Mouse (Mus musculus) forebrain, embryonic 11.5 days (tissue): ENCODE measurements around the gene Pla2g2c. TPM values are rescaled to one million over a fixed set of nuclear protein-coding genes. Genes with fewer than 3 reads are reported as not detected.

Experiments
- ATAC-seq: fragments of 200-750 bp; cut with Nextera tagmentation; replicated peaks from 2 replicates; pipeline ENCODE4 v1.8.0; 2017; ENCODE audit warnings: moderate TSS enrichment; ENCODE audit not compliant: low FRiP score
- DNase-seq: peaks from one replicate; pipeline ENCODE4 v3.0.0-alpha.2; 2017; ENCODE audit warnings: low spot score
- H3K27ac ChIP-seq: fragments of 300-500 bp; sonication (generic); 2 replicates; pipeline ENCODE4 v1.5.1; 2014; ENCODE audit warnings: low read depth, low read length
- H3K27me3 ChIP-seq: fragments of 300-500 bp; sonication (generic); 2 replicates; pipeline ENCODE4 v1.6.1; 2014; ENCODE audit warnings: mild to moderate bottlenecking, low read length, mixed read lengths; ENCODE audit not compliant: control insufficient read depth, insufficient read depth
- H3K36me3 ChIP-seq: fragments of 300-500 bp; sonication (generic); 2 replicates; pipeline ENCODE4 v1.6.1; 2014; ENCODE audit warnings: mild to moderate bottlenecking, low read length, moderate library complexity, mixed read lengths; ENCODE audit not compliant: control insufficient read depth, insufficient read depth
- H3K4me1 ChIP-seq: fragments of 300-500 bp; sonication (generic); replicated peaks from 2 replicates; pipeline ENCODE4 v1.6.1; 2014; ENCODE audit warnings: low read length, mixed read lengths; ENCODE audit not compliant: control insufficient read depth, insufficient read depth
- H3K4me2 ChIP-seq: fragments of 300-500 bp; sonication (generic); 2 replicates; pipeline ENCODE4 v1.6.1; 2014; ENCODE audit warnings: low read depth, mild to moderate bottlenecking, low read length, moderate library complexity, mixed read lengths; ENCODE audit not compliant: severe bottlenecking
- H3K4me3 ChIP-seq: fragments of 300-500 bp; sonication (generic); 2 replicates; pipeline ENCODE4 v1.5.1; 2014; ENCODE audit warnings: low read depth, low read length
- H3K9ac ChIP-seq: fragments of 300-500 bp; sonication (generic); 2 replicates; pipeline ENCODE4 v1.6.1; 2014; ENCODE audit warnings: low read length
- H3K9me3 ChIP-seq: fragments of 300-500 bp; sonication (generic); 2 replicates; pipeline ENCODE4 v1.6.1; 2016; ENCODE audit warnings: low read length, mixed read lengths; ENCODE audit not compliant: control insufficient read depth
- WGBS: fragments of 180-500 bp; shearing (Covaris S2); extraction: QIAGEN DNeasy Blood & Tissue Kit; methylation state at CpG from one replicate; pipeline ENCODE4 v1.1.7; 2014; 5-methylcytosine and 5-hydroxymethylcytosine counted together
- polyA plus RNA-seq: library from polyadenylated mRNA; unstranded; fragments of >200 nt; fragmentation: Nextera tagmentation; extraction: Ambion mirVana; gene quantifications from 2 replicates; pipeline ENCODE4 v1.2.1, GENCODE M21; 2014

Pla2g2c gene
- polyA plus RNA-seq, 1 experiment from 2014 or later, result 0.37 TPM

- Histone ChIP-seq H3K4me1 (no peaks in the 10 kb centered on the region), H3K9ac (no peak overlapping the region), H3K9me3 (no peaks in the 10 kb centered on the region), H3K4me2 (no peak overlapping the region), H3K36me3 (no peaks in the 10 kb centered on the region), H3K27me3 (no peaks in the 10 kb centered on the region), H3K27ac (no peak overlapping the region), H3K4me3 (no peak overlapping the region)
- ATAC-seq (no peak), DNase-seq (no peak)
- 77% methylated on average over 6 of the region's 6 CpGs for WGBS
Observed at GRCm38 (mm10) chr4:138791452-138791851, 66.9 kb downstream of the Pla2g2c start.

- ATAC-seq, result no peak
- Histone ChIP-seq H3K9ac (no peak overlapping the region), H3K36me3 (no peaks in the 10 kb centered on the region), H3K27me3 (no peaks in the 10 kb centered on the region), H3K4me1 (no peaks in the 10 kb centered on the region), H3K9me3 (no peaks in the 10 kb centered on the region), H3K27ac (no peak overlapping the region), H3K4me2 (no peak overlapping the region), H3K4me3 (no peak overlapping the region)
- DNase-seq, result no peak
- WGBS, result 79% methylated on average over 9 of the region's 9 CpGs
Observed at GRCm38 (mm10) chr4:138792599-138792998, 68.0 kb downstream of the Pla2g2c start.

- Histone ChIP-seq H3K4me3 (no peak overlapping the region), H3K9me3 (no peaks in the 10 kb centered on the region), H3K27me3 (no peaks in the 10 kb centered on the region), H3K9ac (no peak overlapping the region), H3K27ac (no peak overlapping the region), H3K4me2 (no peak overlapping the region), H3K4me1 (no peaks in the 10 kb centered on the region), H3K36me3 (no peaks in the 10 kb centered on the region)
- DNase-seq (peak; percentile 55), ATAC-seq (no peak)
- 64% methylated on average over 2 of the region's 2 CpGs for WGBS
Observed at GRCm38 (mm10) chr4:138793276-138793675, 68.7 kb downstream of the Pla2g2c start.

GRCm38 (mm10) chr4:138794344-138794743, 69.8 kb downstream of the Pla2g2c start:
- no peak overlapping the region for H3K9ac ChIP-seq
- H3K36me3 ChIP-seq, result no peaks in the 10 kb centered on the region
- no peak overlapping the region for H3K4me3 ChIP-seq
- H3K4me2 ChIP-seq, result no peak overlapping the region
- no peak for DNase-seq
- no peaks in the 10 kb centered on the region for H3K4me1 ChIP-seq
- H3K9me3 ChIP-seq, result no peaks in the 10 kb centered on the region
- H3K27me3 ChIP-seq, result no peaks in the 10 kb centered on the region
- no peak overlapping the region for H3K27ac ChIP-seq
- ATAC-seq, result no peak
- 89% methylated on average over 6 of the region's 6 CpGs for WGBS

Other genes with a start within 250 kb of the Pla2g2c start
- gene Vwa5b1, start 88.9 kb upstream of the Pla2g2c start, polyA plus RNA-seq, result 0.08 and 0.13 TPM in 2 replicates
- gene Ubxn10, start 12.4 kb downstream of the Pla2g2c start, polyA plus RNA-seq, result 1.5 and 1.6 TPM in 2 replicates
- gene Pla2g2f, start 32.8 kb downstream of the Pla2g2c start, polyA plus RNA-seq, result 0.09 TPM in 1 of 2 replicates, not detected in the other
- not detected in 2 replicates for gene Pla2g2d, start 50.9 kb downstream of the Pla2g2c start, polyA plus RNA-seq
- 0.31 and 0.33 TPM in 2 replicates for gene Pla2g5, start 138.7 kb downstream of the Pla2g2c start, polyA plus RNA-seq
- not detected in 2 replicates for gene Gm13030, start 149.2 kb downstream of the Pla2g2c start, polyA plus RNA-seq
- not detected in 2 replicates for gene Pla2g2e, start 153.2 kb downstream of the Pla2g2c start, polyA plus RNA-seq
- 2.8 and 3.5 TPM in 2 replicates for gene Otud3, start 189.2 kb downstream of the Pla2g2c start, polyA plus RNA-seq
- not detected in 2 replicates for gene Rnf186, start 242.3 kb downstream of the Pla2g2c start, polyA plus RNA-seq
- gene Tmco4, start 248.1 kb downstream of the Pla2g2c start, polyA plus RNA-seq, result 0.77 and 0.96 TPM in 2 replicates